Comparison of ENCODE assay signal across 8 mouse cellular contexts in the genomic region with DNA sequence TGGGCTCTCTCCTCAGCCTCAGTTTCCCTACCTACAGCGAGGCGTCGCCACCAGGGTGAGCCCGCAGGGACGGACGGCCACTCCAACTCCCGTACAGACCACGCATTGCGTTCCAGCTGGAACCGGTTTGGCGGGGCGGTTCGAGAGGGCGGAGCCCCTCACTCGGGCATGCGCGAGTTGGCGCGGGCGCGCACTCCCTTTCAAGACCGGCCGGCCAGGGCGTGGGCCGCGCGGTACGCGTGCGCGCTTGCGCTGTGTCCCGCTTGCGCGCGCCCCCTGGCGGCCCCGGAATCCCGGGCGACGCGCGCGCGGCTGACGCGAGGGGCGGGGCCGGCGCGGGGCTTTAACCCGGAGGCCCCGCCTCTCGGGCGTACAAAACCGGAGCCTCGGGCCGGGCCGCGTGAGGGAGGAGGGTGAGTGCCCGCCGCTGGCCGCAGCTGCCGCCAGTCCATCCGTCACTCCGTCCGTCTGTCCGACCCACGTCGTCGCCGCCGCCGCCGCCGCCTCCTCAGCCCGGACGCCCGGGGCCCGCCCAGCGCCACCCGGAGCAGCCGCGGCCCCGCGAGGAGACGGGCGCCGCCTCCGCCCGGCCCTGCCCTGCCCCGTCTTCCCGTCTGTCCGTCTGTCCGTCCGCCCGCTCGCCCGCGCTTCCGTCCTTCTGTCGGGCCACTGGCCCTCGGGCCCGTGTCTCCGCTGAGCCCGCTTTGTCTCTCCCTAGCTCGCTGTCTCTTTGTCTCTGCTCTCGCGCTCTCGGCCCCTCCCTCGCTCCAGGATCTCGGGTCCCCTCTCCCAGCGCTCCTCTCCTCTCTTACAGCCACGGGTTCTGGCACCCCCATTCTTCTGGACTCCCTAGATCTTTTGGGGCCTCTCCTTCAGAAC. TPM values are rescaled to one million over a fixed set of nuclear protein-coding genes. Genes with fewer than 3 reads are reported as not detected.
DNase-seq lines count a peak whose midpoint lies in the region; ATAC-seq lines count a peak whose summit lies in the region.

No protein-coding gene starts in this region.

- H3K27me3 ChIP-seq in hindbrain, embryonic 14.5 days (ENCODE audit: control insufficient read depth, insufficient read depth, low read length) = no peaks in the 10 kb centered on the region

- H3K4me2 ChIP-seq in hindbrain, embryonic 14.5 days (replicated peaks) = peak overlapping the region; percentile 85

- H3K9ac ChIP-seq in hindbrain, embryonic 14.5 days = peak overlapping the region; percentile 97

- H3K4me3 ChIP-seq in hindbrain, embryonic 14.5 days (replicated peaks; ENCODE audit: low read length) = peak overlapping the region; percentile 91

- peak overlapping the region; percentile 95 for H3K27ac ChIP-seq in hindbrain, embryonic 14.5 days

- ATAC-seq in hindbrain, embryonic 14.5 days (ENCODE audit: low FRiP score) = peak; percentile 89

- under 1% methylated on average over 90 of the region's 114 CpGs for WGBS in hindbrain, embryonic 14.5 days

- no peaks in the 10 kb centered on the region for H3K36me3 ChIP-seq in hindbrain, embryonic 14.5 days (replicated peaks; ENCODE audit: control insufficient read depth, insufficient read depth)

- H3K4me1 ChIP-seq in hindbrain, embryonic 14.5 days (replicated peaks; ENCODE audit: control insufficient read depth, insufficient read depth, low read length) = peaks cover 55% of the 10 kb centered on the region

- DNase-seq in T-cell, adult 2 months (ENCODE audit: low spot score) = peak; percentile 90
- peak; percentile 95 to 98 for DNase-seq in cerebellum, postnatal 25 days
- peak; percentile 86 to 92 for DNase-seq in frontal cortex, postnatal 25 days (ENCODE audit: low spot score in 2 of 2)
- peak; percentile 98 for DNase-seq in hindbrain, embryonic 14.5 days (ENCODE audit: low spot score)
- peak; percentile 93 to 94 for DNase-seq in layer of hippocampus, postnatal 36 days
- DNase-seq in lung, postnatal 25 days (ENCODE audit: low spot score) = peak; percentile 94
- peak; percentile 89 for DNase-seq in retina, adult 2 months (ENCODE audit: low read depth, low spot score)
- DNase-seq in thymus, postnatal 25 days = peak; percentile 90

- H3K9me3 ChIP-seq in hindbrain, embryonic 14.5 days (ENCODE audit: control insufficient read depth, low read length) = no peaks in the 10 kb centered on the region

RNA-seq across cellular contexts. Expression of gene Myl9, which starts 54.3 kb away (rescaled TPM):
- polyA plus RNA-seq in hindbrain, embryonic 14.5 days (2014; fragmentation: Nextera tagmentation; extraction: Ambion mirVana) = 41.4 and 47.1 TPM in 2 replicates
- 10 to 100 TPM; 16.3 to 17.0 TPM for total RNA-seq in layer of hippocampus, postnatal 36 days (2021)

Comparison
In these comparisons a context has a peak if more than half of its experiments do, and no peak if none do; other contexts are left out.
1. Peak in every context shown above with its lines: DNase-seq, ATAC-seq, H3K4me3 ChIP-seq and H3K27ac ChIP-seq.